Mouse (Mus musculus) kidney, postnatal 0 days (tissue): ENCODE measurements around the gene Lypla2. TPM values are rescaled to one million over a fixed set of nuclear protein-coding genes. Genes with fewer than 3 reads are reported as not detected.

Experiments
- ATAC-seq: fragments of 200-750 bp; cut with Nextera tagmentation; replicated peaks from 2 replicates; pipeline ENCODE4 v1.8.0; 2017; ENCODE audit warnings: low read depth, moderate number of reproducible peaks, moderate TSS enrichment, moderate library complexity; ENCODE audit not compliant: low FRiP score
- DNase-seq: peaks from one replicate; pipeline ENCODE4 v3.0.0-alpha.2; 2016; ENCODE audit warnings: low spot score
- H3K27ac ChIP-seq: fragments of 300-500 bp; sonication (generic); 2 replicates; pipeline ENCODE4 v1.5.1; 2014; ENCODE audit warnings: mild to moderate bottlenecking
- H3K27me3 ChIP-seq: fragments of 300-500 bp; sonication (generic); 2 replicates; pipeline ENCODE4 v1.6.1; 2014; ENCODE audit warnings: low read length, mixed read lengths; ENCODE audit not compliant: insufficient read depth
- H3K36me3 ChIP-seq: fragments of 300-500 bp; sonication (generic); 2 replicates; pipeline ENCODE4 v1.6.1; 2014; ENCODE audit warnings: low read length, mixed read lengths; ENCODE audit not compliant: insufficient read depth
- H3K4me1 ChIP-seq: fragments of 300-500 bp; sonication (generic); replicated peaks from 2 replicates; pipeline ENCODE4 v1.6.1; 2014; ENCODE audit warnings: antibody characterized with exemption, low read length, mixed read lengths; ENCODE audit not compliant: insufficient read depth
- H3K4me2 ChIP-seq: fragments of 300-500 bp; sonication (generic); 2 replicates; pipeline ENCODE4 v1.6.1; 2014; ENCODE audit warnings: mild to moderate bottlenecking, low read length, moderate library complexity, mixed read lengths
- H3K4me3 ChIP-seq: fragments of 300-500 bp; sonication (generic); replicated peaks from 2 replicates; pipeline ENCODE4 v1.5.1; 2014; ENCODE audit warnings: low read depth, low read length
- H3K9ac ChIP-seq: fragments of 300-500 bp; sonication (generic); 2 replicates; pipeline ENCODE4 v1.6.1; 2014; ENCODE audit warnings: low read depth, low read length
- H3K9me3 ChIP-seq: fragments of 300-500 bp; sonication (generic); replicated peaks from 2 replicates; pipeline ENCODE4 v1.6.1; 2016; ENCODE audit warnings: low read length, inconsistent platforms, mixed read lengths
- CTCF ChIP-seq: IDR thresholded peaks from 2 replicates; pipeline ENCODE4 v1.5.1; 2016; ENCODE audit warnings: antibody characterized with exemption, low read depth, mild to moderate bottlenecking, moderate library complexity
- WGBS: fragments of 180-500 bp; shearing (Covaris S2); extraction: QIAGEN DNeasy Blood & Tissue Kit; methylation state at CpG from one replicate; pipeline ENCODE4 v1.1.7; 2014; 5-methylcytosine and 5-hydroxymethylcytosine counted together
- polyA plus RNA-seq: library from polyadenylated mRNA; unstranded; fragments of >200 nt; fragmentation: Nextera tagmentation; extraction: Ambion mirVana; gene quantifications from 2 replicates; pipeline ENCODE4 v1.2.1, GENCODE M21; 2015

The Lypla2 gene
- polyA plus RNA-seq, 1 experiment from 2014 or later, result 117 TPM

DNA sequence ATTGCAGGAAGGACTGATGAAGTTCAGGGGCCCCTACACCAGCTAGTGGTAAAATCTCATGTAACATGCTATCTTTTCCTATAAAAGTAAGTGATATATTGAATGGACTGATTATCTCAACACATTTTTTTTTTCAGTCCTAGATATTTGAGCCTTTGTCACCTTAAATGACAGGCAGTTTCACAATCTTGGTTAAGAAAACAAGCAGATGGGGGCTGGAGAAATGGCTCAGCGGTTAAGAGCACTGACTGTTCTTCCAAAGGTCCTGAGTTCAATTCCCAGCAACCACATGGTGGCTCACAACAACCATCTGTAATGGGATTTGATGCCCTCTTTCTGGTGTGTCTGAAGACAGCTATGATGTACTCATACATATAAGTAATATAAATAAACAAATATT lies 50.2 kb downstream of the Lypla2 start:
- TF ChIP-seq CTCF, result no peak
- Histone ChIP-seq H3K36me3 (0 out of 2 replicates have a peak, but pooled peaks cover 21% of the 10 kb centered on the region), H3K4me3 (no peak overlapping the region), H3K4me2 (peak overlapping the region; percentile 89), H3K9ac (no peak overlapping the region), H3K9me3 (no peaks in the 10 kb centered on the region), H3K27me3 (no peaks in the 10 kb centered on the region), H3K4me1 (no peaks in the 10 kb centered on the region; the same call in 1 of the 2 replicates), H3K27ac (no peak overlapping the region)
- no peak for ATAC-seq
- WGBS, result 62% methylated on average over 1 of the region's 1 CpGs
- DNase-seq, result no peak

DNA sequence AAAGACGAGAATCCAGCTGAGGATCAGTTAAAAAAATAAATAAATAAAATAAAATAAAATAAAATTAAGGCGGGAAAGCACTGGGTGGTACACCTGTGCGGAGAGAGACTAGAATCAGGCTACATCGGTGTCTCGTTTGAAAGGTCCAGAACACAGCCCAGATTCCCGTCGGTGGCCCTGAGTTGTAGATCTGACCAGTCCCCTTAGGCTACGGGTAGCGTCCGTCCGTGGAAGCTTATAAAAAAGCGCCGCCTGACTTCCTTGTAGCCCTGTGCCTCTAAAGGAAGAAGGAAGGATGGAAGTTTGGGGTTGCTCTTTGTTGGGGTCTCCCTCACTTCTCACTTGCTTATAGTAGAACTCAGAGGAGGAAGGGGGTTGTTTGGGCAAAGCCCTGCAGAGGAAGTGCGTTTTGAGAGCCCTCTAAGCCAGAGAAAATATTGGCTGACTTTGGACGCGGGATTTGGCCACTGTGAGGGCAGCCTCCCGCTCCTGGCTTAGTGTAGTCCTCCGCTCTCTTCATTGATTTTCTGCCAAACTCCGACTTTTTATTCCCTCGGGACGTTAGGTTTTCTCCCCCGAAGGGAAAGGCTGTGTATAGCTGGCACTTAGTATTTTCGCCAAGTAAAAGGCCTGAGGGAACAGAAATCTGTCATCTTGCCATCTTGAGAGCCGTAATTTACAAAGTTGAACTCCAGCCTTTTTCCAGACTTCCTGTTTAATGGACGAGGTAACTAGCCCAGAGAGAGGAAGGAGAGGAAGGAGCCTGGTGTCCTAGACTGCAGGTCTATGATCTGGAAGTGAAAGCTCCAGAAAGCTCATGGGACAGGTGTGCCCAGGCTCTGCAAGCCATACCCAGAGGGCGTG lies 50.9 kb downstream of the Lypla2 start:
- H3K9me3 ChIP-seq, result no peaks in the 10 kb centered on the region
- ATAC-seq, result no peak

DNA sequence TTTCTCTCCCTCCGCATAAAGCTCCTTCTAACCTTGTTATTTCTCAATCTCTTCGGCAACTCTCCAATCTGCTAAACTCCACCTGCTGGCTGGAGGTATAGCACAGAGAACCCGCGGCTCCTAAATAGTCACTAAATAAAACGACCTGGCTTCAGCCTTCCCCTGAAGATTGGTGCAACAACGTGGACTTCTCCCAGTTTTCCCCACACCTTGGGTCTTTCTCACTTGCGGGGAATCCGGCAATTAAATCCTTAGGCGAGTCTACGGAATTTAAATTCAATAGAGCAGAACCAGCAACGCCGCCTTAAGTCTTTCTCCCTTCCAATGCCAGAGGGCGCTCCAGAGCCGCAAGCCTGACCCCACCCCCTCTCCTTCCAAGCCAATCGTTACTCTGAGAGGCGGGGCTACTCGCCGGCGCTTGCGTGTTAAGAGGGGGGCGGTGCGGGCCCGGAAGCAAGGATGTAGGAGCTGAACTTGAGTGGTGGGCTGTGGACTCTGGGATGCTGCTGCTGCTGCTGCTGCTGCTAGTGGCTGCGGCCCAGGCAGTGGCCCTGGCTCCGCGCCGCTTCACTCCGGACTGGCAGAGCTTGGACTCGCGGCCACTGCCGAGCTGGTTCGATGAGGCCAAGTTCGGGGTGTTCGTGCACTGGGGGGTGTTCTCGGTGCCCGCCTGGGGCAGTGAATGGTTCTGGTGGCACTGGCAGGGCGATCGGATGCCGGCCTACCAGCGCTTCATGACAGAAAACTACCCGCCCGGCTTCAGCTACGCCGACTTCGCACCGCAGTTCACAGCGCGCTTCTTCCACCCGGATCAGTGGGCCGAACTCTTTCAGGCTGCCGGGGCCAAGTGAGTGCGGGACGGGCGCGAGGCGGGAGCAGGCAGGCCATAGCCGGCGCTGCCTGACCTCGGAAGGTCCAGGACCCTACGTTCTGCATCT lies 51.9 kb downstream of the Lypla2 start, which contains the start of gene Fuca1:
Fuca1 (plus strand) TSS at position 432 of the 938 bp plus-strand sequence.
- Histone ChIP-seq H3K9ac (peak within 1 kb of the TSS; percentile 64), H3K36me3 (0 out of 2 replicates have a peak, but pooled peaks cover 10% of the 10 kb centered on the region), H3K9me3 (no peaks in the 10 kb centered on the region), H3K4me1 (no peaks in the 10 kb centered on the region; the same call in 1 of the 2 replicates), H3K4me2 (peak within 1 kb of the TSS; percentile 89), H3K4me3 (peak within 1 kb of the TSS; percentile 77), H3K27ac (peak within 1 kb of the TSS; percentile 81), H3K27me3 (no peaks in the 10 kb centered on the region)
- DNase-seq (peak; percentile 99), ATAC-seq (peak; percentile 94)
- TF ChIP-seq CTCF, result peak; percentile 83
- 2% methylated on average over 60 of the region's 60 CpGs for WGBS

More for the DNA sequence above, 50.9 kb downstream of the Lypla2 start:
- TF ChIP-seq CTCF, result no peak
- WGBS, result 4% methylated on average over 26 of the region's 26 CpGs
- no peaks in the 10 kb centered on the region for H3K27me3 ChIP-seq
- peak; percentile 51 for DNase-seq
- 0 out of 2 replicates have a peak, but pooled peaks cover 17% of the 10 kb centered on the region for H3K36me3 ChIP-seq
- peak overlapping the region; percentile 64 for H3K9ac ChIP-seq
- H3K4me1 ChIP-seq, result no peaks in the 10 kb centered on the region; the same call in 1 of the 2 replicates
- H3K27ac ChIP-seq, result peak overlapping the region; percentile 81
- peak overlapping the region; percentile 89 for H3K4me2 ChIP-seq
- H3K4me3 ChIP-seq, result peak overlapping the region; percentile 77

DNA sequence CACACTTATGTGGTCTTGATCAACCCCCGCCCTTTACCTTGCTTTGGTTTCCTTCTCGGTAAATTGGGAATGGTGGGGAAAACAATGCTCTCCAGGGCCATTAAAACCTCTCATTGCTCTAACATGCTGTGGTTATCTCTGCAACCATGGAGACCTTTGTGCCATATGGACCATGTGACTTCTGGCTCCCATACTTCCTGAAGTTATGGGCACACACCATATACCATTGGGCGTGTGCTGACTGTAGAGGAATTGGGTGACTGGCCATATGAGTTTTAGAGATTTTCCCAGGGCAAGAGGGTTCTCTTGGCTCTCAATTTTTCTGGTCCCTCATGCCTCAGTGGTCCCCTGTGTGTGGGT lies 53.2 kb downstream of the Lypla2 start:
- Histone ChIP-seq H3K9me3 (no peaks in the 10 kb centered on the region), H3K4me1 (no peaks in the 10 kb centered on the region; the same call in 1 of the 2 replicates), H3K27me3 (no peaks in the 10 kb centered on the region), H3K27ac (peak overlapping the region; percentile 27; the same call in 1 of the 2 replicates), H3K36me3 (0 out of 2 replicates have a peak, but pooled peaks cover 6% of the 10 kb centered on the region), H3K9ac (no peak overlapping the region), H3K4me2 (no peak overlapping the region), H3K4me3 (no peak overlapping the region)
- 73% methylated on average over 3 of the region's 3 CpGs for WGBS
- no peak for TF ChIP-seq CTCF
- DNase-seq (no peak), ATAC-seq (no peak)

GRCm38 (mm10) chr4:135918635-135919279 lies 53.7 kb downstream of the Lypla2 start:
- Histone ChIP-seq H3K4me3 (no peak overlapping the region), H3K9ac (no peak overlapping the region), H3K4me2 (no peak overlapping the region), H3K9me3 (no peaks in the 10 kb centered on the region), H3K27ac (peak overlapping the region; percentile 27; the same call in 1 of the 2 replicates), H3K4me1 (no peaks in the 10 kb centered on the region; the same call in 1 of the 2 replicates), H3K36me3 (0 out of 2 replicates have a peak, but pooled peaks cover 6% of the 10 kb centered on the region), H3K27me3 (no peaks in the 10 kb centered on the region)
- ATAC-seq (no peak), DNase-seq (peak; percentile 48)
- TF ChIP-seq CTCF, result no peak
- WGBS, result 57% methylated on average over 13 of the region's 13 CpGs

Other genes starting within 250 kb of the Lypla2 start
- 0.04 and 0.08 TPM in 2 replicates for gene Il22ra1, start 244.5 kb downstream of the Lypla2 start, polyA plus RNA-seq
- 0.39 and 0.54 TPM in 2 replicates for gene Myom3, start 212.9 kb downstream of the Lypla2 start, polyA plus RNA-seq
- 192 and 194 TPM in 2 replicates for gene Srsf10, start 116.9 kb downstream of the Lypla2 start, polyA plus RNA-seq
- 190 and 194 TPM in 2 replicates for gene Pnrc2, start 98.8 kb downstream of the Lypla2 start, polyA plus RNA-seq
- 0.68 and 0.70 TPM in 2 replicates for gene Cnr2, start 77.2 kb downstream of the Lypla2 start, polyA plus RNA-seq
- gene Fuca1, start 51.9 kb downstream of the Lypla2 start, polyA plus RNA-seq, result 98.7 and 99.4 TPM in 2 replicates
- gene Hmgcl, start 26.2 kb downstream of the Lypla2 start, polyA plus RNA-seq, result 107 and 110 TPM in 2 replicates
- 25.1 and 30.0 TPM in 2 replicates for gene Gale, start 8.9 kb downstream of the Lypla2 start, polyA plus RNA-seq
- gene Pithd1, start 14.6 kb upstream of the Lypla2 start, polyA plus RNA-seq, result 49.0 and 49.8 TPM in 2 replicates
- 29.1 and 30.9 TPM in 2 replicates for gene Eloa, start 49.1 kb upstream of the Lypla2 start, polyA plus RNA-seq
- 490 and 535 TPM in 2 replicates for gene Rpl11, start 80.8 kb upstream of the Lypla2 start, polyA plus RNA-seq
- gene Id3, start 170.9 kb upstream of the Lypla2 start, polyA plus RNA-seq, result 764 and 829 TPM in 2 replicates
- gene E2f2, start 199.8 kb upstream of the Lypla2 start, polyA plus RNA-seq, result 3.2 and 3.8 TPM in 2 replicates
- 2.7 and 3.0 TPM in 2 replicates for gene Asap3, start 233.7 kb upstream of the Lypla2 start, polyA plus RNA-seq